Mouse (Mus musculus): ENCODE measurements at regions not wholly inside any gene's neighbourhood (a gene's known extent, or its start where the extent isn't known, plus 50 kb on each side); places are given as distances from the start of the nearest gene placed in this dataset.
A peak's percentile ranks its signal among the peaks of the same experiment; 100 is the strongest.

DNA sequence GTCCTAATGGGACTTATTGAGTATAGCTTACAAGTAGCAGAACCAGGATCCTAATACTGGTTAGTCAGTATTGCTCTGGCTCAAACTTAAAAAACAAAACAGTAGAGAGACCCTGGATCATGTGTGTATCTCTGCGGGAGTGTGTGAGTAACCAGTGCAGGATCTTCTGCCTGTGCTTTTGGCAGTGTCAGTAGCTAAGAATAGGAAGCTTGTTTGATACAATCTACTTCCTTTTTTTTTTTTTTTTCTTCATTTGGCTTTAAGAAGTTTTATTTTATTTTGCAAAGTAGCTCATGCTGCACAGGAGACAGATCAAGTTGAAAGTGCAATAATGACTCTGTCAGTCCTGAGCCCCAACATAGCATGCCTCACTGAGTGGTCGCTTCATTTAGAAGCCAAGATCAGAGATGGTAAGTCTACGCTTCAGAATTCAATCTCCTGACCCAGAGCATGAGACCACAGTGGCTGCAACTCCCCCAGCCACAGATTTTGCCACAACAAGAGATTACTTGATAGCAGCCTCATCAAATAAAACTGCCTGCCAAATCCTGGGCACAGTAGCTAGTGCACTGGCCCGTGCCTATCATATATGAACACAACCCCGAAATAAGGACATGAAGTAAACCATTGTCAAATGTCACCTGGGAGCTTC, 306.4 kb upstream of the Pitrm1 start:
- 77% methylated on average over 5 of the region's 5 CpGs for WGBS
- no peak for DNase-seq (ENCODE audit: low read depth, low spot score)

GRCm38 (mm10) chr13:6250106-6250505, 297.8 kb upstream of the Pitrm1 start:
- DNase-seq (ENCODE audit: low read depth, low spot score), result no peak
- 79% methylated on average over 3 of the region's 3 CpGs for WGBS

GRCm38 (mm10) chr13:6251025-6251862, 296.7 kb upstream of the Pitrm1 start:
- 74% methylated on average over 4 of the region's 4 CpGs for WGBS
- no peak for DNase-seq (ENCODE audit: low read depth, low spot score)

DNA sequence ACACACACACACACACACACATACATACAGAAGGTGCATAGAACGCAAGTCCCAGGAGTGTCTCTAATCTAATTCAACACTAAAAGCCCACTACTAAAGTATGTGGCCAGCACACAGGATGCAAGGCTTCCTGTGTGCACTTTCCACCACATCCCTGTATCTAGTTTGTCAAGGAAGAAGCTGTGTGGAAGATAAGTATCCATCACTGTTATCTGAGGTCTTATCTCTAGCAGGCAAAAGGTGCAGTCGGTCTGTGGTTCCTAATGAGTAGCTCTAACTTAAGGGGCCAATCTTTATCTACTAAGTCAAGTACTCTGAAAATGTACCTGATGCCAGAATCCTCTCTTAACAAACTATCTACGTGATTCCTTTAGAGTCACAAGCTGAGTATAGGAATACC, 295.8 kb upstream of the Pitrm1 start:
- 83% methylated on average over 3 of the region's 3 CpGs for WGBS
- no peak for DNase-seq (ENCODE audit: low read depth, low spot score)

DNA sequence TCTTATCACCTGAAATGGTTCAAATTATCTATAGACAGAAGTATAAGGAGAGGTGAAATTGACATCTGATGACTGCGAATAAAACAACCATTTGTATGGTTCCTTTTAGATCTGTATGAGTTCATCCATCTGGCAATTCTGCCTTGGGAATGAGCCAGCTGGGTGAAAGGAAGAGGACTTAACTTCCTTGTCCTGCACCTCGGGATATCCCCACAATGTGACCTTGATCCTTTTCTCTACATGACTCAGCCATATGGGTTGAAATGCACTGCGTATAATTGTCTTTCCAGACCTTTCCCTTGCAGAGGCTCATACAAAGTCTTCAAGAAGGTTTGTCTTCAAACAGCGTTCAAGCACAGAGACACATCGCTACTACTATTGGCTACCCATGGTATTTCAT, 292.6 kb upstream of the Pitrm1 start:
- peak; percentile 79 for DNase-seq (ENCODE audit: low read depth, low spot score)
- WGBS, result 56% methylated on average over 5 of the region's 5 CpGs

DNA sequence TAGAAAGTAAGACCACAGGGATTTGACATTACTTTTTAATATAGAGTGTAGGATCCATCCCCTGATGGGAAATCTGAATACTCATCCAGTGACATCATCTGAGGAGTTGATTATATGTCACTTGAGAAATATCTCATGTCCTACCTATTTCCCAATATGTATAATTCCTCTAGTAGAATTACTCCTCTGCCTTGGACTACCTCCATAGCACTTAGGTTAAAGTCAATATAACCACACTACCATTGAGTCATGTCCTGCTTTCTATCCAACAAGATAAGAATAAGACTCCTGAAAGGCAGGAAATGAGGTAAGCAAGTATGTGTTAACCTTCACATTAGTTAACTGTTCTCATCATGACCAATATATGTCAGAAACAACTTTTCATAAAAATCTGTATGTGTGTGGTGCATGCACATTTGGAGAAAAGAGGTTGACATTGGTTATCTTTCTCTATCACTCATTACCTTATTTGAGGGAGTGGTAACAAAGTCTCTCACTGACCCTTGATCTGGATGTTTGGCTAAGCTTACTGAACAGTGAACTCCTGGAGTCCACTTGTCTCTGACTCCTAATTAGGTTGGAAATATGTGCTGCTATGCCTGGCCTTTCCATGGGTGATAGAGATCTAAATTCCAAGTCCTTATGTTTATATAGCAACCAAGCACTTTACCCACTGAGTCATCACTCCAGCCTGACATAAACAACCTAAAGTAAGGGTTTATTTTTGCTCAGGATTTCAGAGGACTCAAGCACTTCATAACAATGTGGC, 292.0 kb upstream of the Pitrm1 start:
- peak; percentile 21 for DNase-seq (ENCODE audit: low read depth, low spot score)

- 70% methylated on average over 1 of the region's 1 CpGs for WGBS
- no peak for DNase-seq (ENCODE audit: low read depth, low spot score)
These were observed 289.5 kb upstream of the Pitrm1 start for GRCm38 (mm10) chr13:6258456-6258855.

DNA sequence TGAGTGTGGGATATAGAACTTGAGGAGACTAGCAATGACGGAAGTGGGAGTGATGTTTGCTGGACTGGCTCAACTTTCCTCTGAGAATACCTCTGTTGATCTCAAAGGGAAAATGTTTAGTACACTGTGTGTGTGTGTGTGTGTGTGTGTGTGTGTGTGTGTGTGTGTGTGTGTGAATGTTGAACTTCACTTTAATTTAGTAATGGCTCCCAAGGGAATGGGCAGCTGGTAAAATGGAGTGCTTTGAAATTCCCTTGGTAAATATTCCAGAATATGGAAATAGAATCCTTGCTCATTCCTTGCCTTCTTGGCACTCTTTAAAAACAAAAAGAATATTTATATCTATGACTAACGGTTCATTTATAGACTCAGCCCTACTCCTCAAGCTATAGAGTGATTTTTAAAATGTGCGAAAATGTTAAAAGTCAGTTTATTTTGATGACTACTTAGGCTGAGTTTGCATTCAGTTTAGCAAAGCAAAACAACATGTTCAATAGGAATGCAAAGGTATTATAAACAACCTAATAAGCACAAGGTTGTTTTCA, 287.6 kb upstream of the Pitrm1 start:
- WGBS, result 82% methylated on average over 3 of the region's 3 CpGs
- DNase-seq (ENCODE audit: low read depth, low spot score), result no peak

GRCm38 (mm10) chr13:6261458-6261857, 286.5 kb upstream of the Pitrm1 start:
- WGBS, result 83% methylated on average over 4 of the region's 4 CpGs

GRCm38 (mm10) chr13:6270546-6270945, 277.4 kb upstream of the Pitrm1 start:
- 84% methylated on average over 1 of the region's 1 CpGs for WGBS
- no peak for DNase-seq (ENCODE audit: low read depth, low spot score)

More at GRCm38 (mm10) chr13:6261458-6261857, 286.5 kb upstream of the Pitrm1 start:
- DNase-seq (ENCODE audit: low read depth, low spot score), result no peak

DNA sequence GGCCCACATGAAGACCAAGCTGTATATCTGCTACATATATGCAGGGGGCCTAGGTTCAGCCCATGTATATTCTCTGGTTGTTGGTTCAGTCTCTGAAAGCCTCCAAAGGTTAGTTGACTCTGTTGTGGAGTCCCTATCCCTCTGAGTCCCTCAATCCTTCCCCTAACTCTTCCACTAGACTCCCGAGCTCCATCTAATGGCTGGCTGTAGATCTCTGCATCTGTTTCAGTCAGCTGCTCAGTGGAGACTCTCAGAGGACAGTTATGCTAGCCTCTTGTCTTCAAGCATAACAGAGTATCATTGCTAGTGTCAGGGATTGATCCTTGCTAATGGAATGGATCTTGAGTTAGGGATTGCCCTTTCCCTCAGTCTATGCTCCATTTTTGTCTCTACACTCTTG, 275.0 kb upstream of the Pitrm1 start:
- no peak for DNase-seq (ENCODE audit: low read depth, low spot score)
- 64% methylated on average over 1 of the region's 1 CpGs for WGBS

- 37% methylated on average over 1 of the region's 1 CpGs for WGBS
- DNase-seq (ENCODE audit: low read depth, low spot score), result no peak
These were observed 267.9 kb upstream of the Pitrm1 start for GRCm38 (mm10) chr13:6280073-6280472.

DNA sequence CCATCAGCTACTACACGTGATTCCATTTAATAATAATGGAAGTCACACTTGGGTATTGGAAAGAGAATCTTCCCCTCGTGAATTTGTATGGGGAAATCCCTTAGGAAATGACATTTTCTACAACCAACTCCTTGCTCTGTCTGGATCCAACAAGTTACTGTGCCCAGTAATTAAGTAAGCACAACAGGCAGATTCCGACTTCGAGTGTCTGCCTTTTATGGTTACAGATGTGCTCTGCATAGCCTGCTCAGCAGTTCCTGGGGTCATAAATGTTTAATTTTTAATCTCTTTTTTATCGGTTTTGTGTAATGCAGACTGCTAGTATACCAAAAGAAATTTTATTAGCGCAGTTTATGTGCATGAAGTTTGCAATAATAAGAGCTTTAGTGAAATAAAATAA, 259.8 kb upstream of the Pitrm1 start:
- 29% methylated on average over 6 of the region's 6 CpGs for WGBS
- DNase-seq (ENCODE audit: low read depth, low spot score), result peak; percentile 14

- no peak for DNase-seq (ENCODE audit: low read depth, low spot score)
- WGBS, result 61% methylated on average over 3 of the region's 3 CpGs
These were observed 255.9 kb upstream of the Pitrm1 start for GRCm38 (mm10) chr13:6292098-6292497.

DNA sequence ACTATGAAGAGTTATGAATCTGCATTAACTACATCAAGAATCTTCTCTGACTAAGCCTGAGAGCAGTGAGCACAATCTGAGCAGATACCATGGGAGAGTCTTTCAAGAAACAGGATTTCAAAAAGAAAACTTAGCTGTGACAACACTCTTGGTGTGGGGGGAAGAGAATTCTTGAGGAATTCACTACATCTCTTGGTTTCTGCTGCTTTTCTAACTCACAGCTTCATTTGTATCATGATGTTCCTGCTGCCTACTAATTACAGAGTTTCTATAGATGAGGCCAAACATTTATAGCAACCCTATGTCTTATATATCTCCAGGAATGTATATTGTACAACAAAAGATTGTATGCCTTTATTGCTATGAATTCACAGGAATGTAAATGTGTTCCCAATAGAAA, 242.2 kb upstream of the Pitrm1 start:
- DNase-seq (ENCODE audit: low read depth, low spot score), result no peak

DNA sequence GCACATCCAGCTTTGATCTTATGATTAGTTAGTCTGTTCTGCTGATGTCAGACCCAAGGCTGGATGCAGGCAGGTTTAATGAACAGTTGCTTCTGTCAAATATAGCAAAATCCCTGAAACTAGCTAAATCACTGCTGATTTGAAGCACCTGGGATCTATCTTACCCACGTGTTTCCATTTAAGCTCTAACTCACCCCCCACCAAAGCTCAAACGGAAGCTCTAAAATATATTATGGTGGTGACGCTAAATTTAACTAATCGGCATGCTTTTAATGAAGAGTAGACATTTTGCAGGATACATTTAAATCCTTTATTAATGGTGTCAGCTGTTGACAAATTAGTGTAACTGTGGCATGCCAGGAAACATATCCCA, 241.3 kb upstream of the Pitrm1 start:
- WGBS, result 81% methylated on average over 4 of the region's 4 CpGs
- no peak for DNase-seq (ENCODE audit: low read depth, low spot score)

GRCm38 (mm10) chr13:6306989-6307917, 240.7 kb upstream of the Pitrm1 start:
- 84% methylated on average over 7 of the region's 7 CpGs for WGBS
- DNase-seq (ENCODE audit: low read depth, low spot score), result no peak

DNA sequence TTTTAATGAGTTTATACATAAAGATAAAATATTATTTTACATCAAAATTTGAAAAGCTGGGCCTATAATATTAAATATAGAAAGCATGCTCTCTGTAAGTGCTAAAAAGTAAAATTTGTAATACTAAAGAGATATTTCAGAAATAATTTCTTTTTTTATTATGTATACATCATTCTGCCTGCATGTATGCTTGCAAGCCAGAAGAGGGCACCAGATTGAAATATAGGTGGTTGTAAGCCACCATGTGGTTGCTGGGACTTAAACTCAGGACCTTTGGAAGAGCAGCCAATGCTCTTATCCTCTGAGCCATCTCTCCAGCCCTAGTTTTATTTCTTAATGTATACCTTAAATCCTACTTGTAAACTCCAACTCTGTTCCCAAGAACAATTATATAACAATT, 231.7 kb upstream of the Pitrm1 start:
- no peak for DNase-seq (ENCODE audit: low read depth, low spot score)

DNA sequence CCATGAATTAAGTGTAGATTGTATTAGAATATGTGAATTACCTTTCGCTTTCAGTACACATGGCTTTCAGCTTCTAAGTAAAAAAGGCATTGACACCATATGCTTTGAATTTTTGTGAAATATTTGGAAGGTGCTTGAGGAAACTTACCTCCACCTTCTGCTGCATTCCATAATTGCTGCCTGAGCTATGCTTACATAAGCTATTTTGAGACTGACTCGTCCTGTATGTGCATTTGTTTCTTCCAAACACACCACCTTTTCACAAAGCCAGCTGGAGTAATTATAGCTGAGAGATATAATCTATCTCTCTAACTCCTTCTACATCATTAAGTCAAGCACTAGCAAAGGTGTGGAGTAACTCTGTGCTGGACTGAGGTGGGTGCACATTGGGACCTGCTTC, 224.0 kb upstream of the Pitrm1 start:
- no peak for DNase-seq (ENCODE audit: low read depth, low spot score)
- 75% methylated on average over 2 of the region's 2 CpGs for WGBS
